Mouse (Mus musculus) embryonic facial prominence, embryonic 10.5 days (tissue): ENCODE data around the gene Lce1j. TPM values are rescaled to one million over a fixed set of nuclear protein-coding genes. Genes with fewer than 3 reads are reported as not detected.
"Not testable (repeated sequence)": the region's sequence is repeated elsewhere in the genome, so short reads cannot be mapped to it uniquely, and the experiment has no call there.

Experiments
- DNase-seq: peaks from one replicate; pipeline ENCODE4 v3.0.0-alpha.2; 2017; ENCODE audit warnings: low spot score
- H3K27ac ChIP-seq: fragments of 300-500 bp; sonication (generic); replicated peaks from 2 replicates; pipeline ENCODE4 v1.5.1; 2016; ENCODE audit warnings: mild to moderate bottlenecking
- H3K27me3 ChIP-seq: fragments of 300-500 bp; sonication (generic); replicated peaks from 2 replicates; pipeline ENCODE4 v1.6.1; 2016; ENCODE audit warnings: low read depth, mild to moderate bottlenecking; ENCODE audit not compliant: poor library complexity, severe bottlenecking
- H3K36me3 ChIP-seq: fragments of 300-500 bp; sonication (generic); replicated peaks from 2 replicates; pipeline ENCODE4 v1.6.1; 2016; ENCODE audit warnings: mild to moderate bottlenecking, moderate library complexity
- H3K4me1 ChIP-seq: fragments of 300-500 bp; sonication (generic); 2 replicates; pipeline ENCODE4 v1.6.1; 2016
- H3K4me3 ChIP-seq: fragments of 300-500 bp; sonication (generic); 2 replicates; pipeline ENCODE4 v1.5.1; 2016; ENCODE audit warnings: mild to moderate bottlenecking, moderate library complexity
- H3K9me3 ChIP-seq: fragments of 300-500 bp; sonication (generic); 2 replicates; pipeline ENCODE4 v1.6.1; 2016; ENCODE audit warnings: mild to moderate bottlenecking
- WGBS: fragments of 180-500 bp; shearing (Covaris S2); methylation state at CpG from one replicate; pipeline ENCODE4 v1.1.7; 2016; 5-methylcytosine and 5-hydroxymethylcytosine counted together
- polyA plus RNA-seq: library from polyadenylated mRNA; unstranded; fragments of >200 nt; fragmentation: Nextera tagmentation; extraction: Ambion mirVana; gene quantifications from 2 replicates; pipeline ENCODE4 v1.2.1, GENCODE M21; 2016

Lce1j gene
- polyA plus RNA-seq = not detected in 2 replicates

DNA sequence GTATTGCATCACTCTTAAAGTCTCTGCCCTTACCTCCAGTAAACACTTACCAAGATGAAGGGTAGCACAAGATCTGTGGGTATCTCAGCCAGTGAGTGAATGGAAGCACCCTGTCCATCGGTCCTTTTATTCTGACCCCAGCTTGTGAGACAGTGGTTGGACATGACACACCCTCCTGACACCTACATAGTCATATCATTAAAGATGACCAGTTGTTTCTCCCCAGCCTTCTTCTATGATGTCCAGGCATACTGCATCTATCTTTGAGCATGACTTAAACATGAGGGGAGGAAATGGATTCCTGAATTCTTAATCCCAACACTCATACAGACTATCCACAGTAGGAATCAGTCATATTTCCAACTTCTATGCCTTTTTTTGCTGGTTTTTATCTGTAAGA lies at the start of gene Lce1j:
Gene Lce1j (minus strand): TSS at position 101 of the 400 bp plus-strand sequence.
- H3K27ac ChIP-seq = no peak within 1 kb of the TSS
- H3K36me3 ChIP-seq = no peaks in the 10 kb centered on the region
- 92% methylated on average over 1 of the region's 1 CpGs for WGBS
- H3K9me3 ChIP-seq = no peaks in the 10 kb centered on the region
- H3K27me3 ChIP-seq = no peaks in the 10 kb centered on the region
- H3K4me3 ChIP-seq = no peak within 1 kb of the TSS
- no peaks in the 10 kb centered on the region for H3K4me1 ChIP-seq
- DNase-seq = no peak

DNA sequence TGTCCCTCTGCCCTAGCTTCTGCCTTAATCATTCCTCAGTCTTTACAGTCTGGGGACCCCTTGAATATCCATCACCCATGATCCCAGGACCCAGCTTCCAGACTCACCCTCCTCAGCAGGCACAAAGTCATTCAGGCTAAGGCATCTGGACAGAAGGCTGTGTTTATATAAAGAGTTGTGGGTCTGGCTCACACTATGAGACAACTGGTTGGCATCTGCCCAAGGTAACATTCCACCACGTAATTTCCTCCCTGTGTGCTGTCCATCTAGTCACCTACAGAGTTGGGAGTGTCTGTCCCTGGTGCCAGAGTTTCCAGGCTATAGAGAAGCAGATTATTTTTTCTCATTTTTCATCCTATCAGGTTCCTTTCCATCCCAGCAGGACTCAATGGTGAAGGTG lies 36.8 kb upstream of the Lce1j start, which contains the start of gene Kprp:
Gene Kprp (minus strand): TSS at position 140 of the 400 bp plus-strand sequence.
- 63% methylated on average over 1 of the region's 1 CpGs for whole genome bisulfite sequencing
- Histone ChIP-seq H3K4me1 (no peaks in the 10 kb centered on the region), H3K9me3 (peaks cover 7% of the 10 kb centered on the region; the same call in 1 of the 2 replicates), H3K36me3 (no peaks in the 10 kb centered on the region), H3K27me3 (no peaks in the 10 kb centered on the region), H3K27ac (no peak within 1 kb of the TSS), H3K4me3 (no peak within 1 kb of the TSS)
- DNase-seq = no peak

DNA sequence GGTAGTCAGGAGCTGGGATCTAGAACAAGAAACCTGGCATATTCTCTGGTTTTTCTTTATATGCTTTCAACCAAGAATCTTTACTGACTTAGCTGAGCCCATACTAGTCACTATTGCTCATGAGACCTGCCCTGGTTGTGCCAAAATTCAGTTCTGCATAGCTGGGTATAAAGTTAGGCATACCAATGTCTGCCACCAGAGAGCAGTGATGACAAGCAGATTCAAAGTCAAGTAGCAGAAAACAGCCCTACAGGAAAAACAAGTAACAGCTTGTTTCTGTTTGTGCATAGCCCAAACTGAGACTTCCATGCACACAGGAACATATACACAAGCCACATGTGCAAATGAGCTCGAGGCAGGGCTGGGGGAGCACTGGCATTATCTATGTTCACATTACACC lies 35.5 kb upstream of the Lce1j start:
- H3K4me3 ChIP-seq = no peak overlapping the region
- H3K4me1 ChIP-seq = no peaks in the 10 kb centered on the region
- no peaks in the 10 kb centered on the region for H3K27me3 ChIP-seq
- H3K27ac ChIP-seq = no peak overlapping the region
- no peak for DNase-seq
- H3K9me3 ChIP-seq = peaks cover 7% of the 10 kb centered on the region; the same call in 1 of the 2 replicates
- WGBS = 42% methylated on average over 1 of the region's 1 CpGs
- H3K36me3 ChIP-seq = no peaks in the 10 kb centered on the region

DNA sequence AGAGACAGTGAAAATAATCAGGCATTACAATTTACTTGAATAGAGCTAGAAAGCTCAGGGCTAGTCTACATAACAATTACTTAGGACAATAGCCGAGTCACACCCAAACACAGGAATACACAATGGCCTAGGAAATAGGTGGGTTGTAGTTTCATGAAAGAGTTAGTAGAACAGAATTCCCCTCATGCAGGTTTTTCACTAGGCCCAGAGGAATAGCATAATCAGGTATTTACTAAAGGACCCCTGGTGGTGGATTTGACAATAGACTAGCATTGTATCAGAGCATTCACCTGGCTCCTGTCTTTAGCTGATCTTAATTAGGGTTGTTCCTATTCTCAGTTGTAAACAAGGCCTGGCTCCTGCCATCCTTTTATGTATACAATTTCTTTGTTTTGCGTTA lies 25.7 kb upstream of the Lce1j start:
- not testable (repeated sequence) for H3K36me3 ChIP-seq, H3K4me3 ChIP-seq, DNase-seq, H3K9me3 ChIP-seq, H3K27me3 ChIP-seq, H3K4me1 ChIP-seq, H3K27ac ChIP-seq
- WGBS = 89% methylated on average over 2 of the region's 2 CpGs

DNA sequence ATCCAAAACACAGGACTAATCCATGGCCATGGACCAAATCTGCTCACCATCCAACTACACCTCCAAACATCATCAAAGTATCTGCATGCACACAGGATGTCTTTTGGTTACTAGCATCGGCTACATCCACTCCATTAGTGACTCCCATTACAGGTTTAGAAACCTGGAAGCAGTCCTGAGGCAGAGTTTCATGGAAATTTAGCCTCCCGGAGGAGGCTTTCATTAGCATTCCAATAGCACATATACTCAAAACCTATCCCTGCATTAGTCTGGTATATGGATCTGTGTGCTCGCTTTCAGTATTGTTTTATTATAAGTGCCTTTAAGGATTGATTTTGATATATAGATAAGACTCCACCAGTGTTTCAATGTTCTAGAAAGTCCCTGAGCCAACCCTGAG lies 25.3 kb upstream of the Lce1j start:
- H3K27me3 ChIP-seq = no peaks in the 10 kb centered on the region
- H3K9me3 ChIP-seq = no peaks in the 10 kb centered on the region
- H3K4me1 ChIP-seq = no peaks in the 10 kb centered on the region
- H3K36me3 ChIP-seq = no peaks in the 10 kb centered on the region
- no peak overlapping the region for H3K4me3 ChIP-seq
- WGBS = 95% methylated on average over 3 of the region's 3 CpGs
- DNase-seq = no peak
- H3K27ac ChIP-seq = no peak overlapping the region

DNA sequence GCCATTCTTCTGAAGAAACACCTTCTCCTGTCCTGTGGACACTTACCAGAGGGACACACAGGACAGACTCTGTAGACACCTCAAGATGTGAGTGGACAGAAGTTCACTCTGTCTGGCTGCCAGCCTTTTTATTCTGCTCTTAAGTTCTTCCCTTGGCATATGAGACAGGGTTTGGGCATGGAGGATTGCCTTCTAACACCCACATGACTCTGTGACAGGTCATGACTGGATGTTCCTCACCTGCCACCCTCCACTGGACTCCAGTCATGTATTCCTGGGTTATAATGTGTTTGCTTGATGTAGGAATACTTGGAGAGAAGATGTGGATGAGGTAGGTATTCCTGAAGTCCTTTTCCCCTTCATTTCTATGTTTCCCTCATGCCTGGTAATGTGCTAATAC lies 17.5 kb upstream of the Lce1j start, which contains the start of gene Lce1k:
Gene Lce1k (minus strand): TSS at position 101 of the 400 bp plus-strand sequence.
- no peak for DNase-seq
- no peak within 1 kb of the TSS for H3K4me3 ChIP-seq
- H3K36me3 ChIP-seq = no peaks in the 10 kb centered on the region
- H3K9me3 ChIP-seq = no peaks in the 10 kb centered on the region
- H3K4me1 ChIP-seq = no peaks in the 10 kb centered on the region
- H3K27me3 ChIP-seq = no peaks in the 10 kb centered on the region
- no peak within 1 kb of the TSS for H3K27ac ChIP-seq

DNA sequence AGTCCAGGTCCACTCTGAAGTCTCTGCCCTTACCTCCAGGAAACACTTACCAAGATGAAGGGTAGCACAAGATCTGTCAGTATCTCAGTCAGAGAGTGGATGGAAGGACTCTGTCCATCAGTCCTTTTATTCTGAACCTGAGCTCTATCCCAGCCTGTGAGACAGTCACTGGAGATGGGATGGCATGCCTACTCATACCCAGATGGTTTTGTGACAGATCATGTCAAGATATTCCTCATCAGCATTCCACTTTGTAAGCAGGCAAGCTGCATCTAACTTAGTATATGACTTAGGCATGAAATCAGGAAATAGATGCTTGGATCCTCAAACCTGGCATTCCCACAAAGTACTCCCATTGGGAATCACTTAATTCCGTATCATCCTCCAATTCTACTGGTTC lies 11.5 kb downstream of the Lce1j start, which contains the start of gene Lce1i:
Gene Lce1i (minus strand): TSS at position 101 of the 400 bp plus-strand sequence.
- H3K4me1 ChIP-seq = no peaks in the 10 kb centered on the region
- no peak within 1 kb of the TSS for H3K4me3 ChIP-seq
- no peaks in the 10 kb centered on the region for H3K36me3 ChIP-seq
- H3K27me3 ChIP-seq = no peaks in the 10 kb centered on the region
- H3K9me3 ChIP-seq = no peaks in the 10 kb centered on the region
- 89% methylated on average over 1 of the region's 1 CpGs for WGBS
- H3K27ac ChIP-seq = no peak within 1 kb of the TSS
- no peak for DNase-seq

DNA sequence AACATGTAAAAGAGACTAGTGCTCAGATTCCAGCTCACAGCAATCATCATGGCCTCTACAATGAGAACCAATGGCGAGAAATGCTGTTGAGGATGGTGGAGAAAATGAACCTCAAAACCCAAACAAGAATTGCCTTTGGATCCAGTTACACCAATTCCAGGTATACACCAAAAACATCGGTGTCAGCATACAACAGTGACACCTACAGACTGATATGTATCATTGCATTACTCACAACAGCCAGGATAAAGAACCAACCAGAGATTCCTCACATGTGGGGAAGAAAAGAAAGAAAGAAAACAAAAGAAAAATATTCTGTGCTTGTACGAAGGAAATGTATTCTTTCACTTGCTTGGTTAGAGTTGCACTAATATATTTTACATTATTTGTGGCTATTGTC lies 18.7 kb downstream of the Lce1j start:
- no peaks in the 10 kb centered on the region for H3K4me1 ChIP-seq
- no peaks in the 10 kb centered on the region for H3K9me3 ChIP-seq
- DNase-seq = no peak
- no peaks in the 10 kb centered on the region for H3K27me3 ChIP-seq
- WGBS = 21% methylated on average over 3 of the region's 3 CpGs
- H3K4me3 ChIP-seq = no peak overlapping the region
- no peaks in the 10 kb centered on the region for H3K36me3 ChIP-seq
- H3K27ac ChIP-seq = no peak overlapping the region

DNA sequence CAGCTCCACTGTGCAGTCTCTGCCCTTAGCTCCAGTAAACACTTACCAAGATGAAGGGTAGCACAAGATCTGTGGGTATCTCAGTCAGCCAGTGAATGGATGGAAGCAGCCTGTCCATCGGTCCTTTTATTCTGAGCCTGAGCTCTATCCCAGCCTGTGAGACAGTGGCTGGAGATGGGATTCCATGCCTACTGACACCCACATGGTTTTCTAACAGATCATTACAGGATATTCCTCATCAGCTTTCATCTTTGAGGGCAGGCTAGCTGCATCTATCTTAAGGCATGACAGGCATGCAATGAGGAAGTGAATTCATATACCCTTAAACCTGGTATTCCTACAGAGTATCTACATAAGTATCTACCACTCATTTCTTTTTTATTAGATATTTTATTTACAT lies 25.3 kb downstream of the Lce1j start, which contains the start of gene Lce1h:
Gene Lce1h (minus strand): TSS at position 101 of the 400 bp plus-strand sequence.
- Histone ChIP-seq H3K4me3 (no peak within 1 kb of the TSS), H3K9me3 (no peaks in the 10 kb centered on the region), H3K27ac (no peak within 1 kb of the TSS), H3K36me3 (no peaks in the 10 kb centered on the region), H3K4me1 (no peaks in the 10 kb centered on the region), H3K27me3 (no peaks in the 10 kb centered on the region)
- 95% methylated on average over 1 of the region's 1 CpGs for WGBS
- no peak for DNase-seq

DNA sequence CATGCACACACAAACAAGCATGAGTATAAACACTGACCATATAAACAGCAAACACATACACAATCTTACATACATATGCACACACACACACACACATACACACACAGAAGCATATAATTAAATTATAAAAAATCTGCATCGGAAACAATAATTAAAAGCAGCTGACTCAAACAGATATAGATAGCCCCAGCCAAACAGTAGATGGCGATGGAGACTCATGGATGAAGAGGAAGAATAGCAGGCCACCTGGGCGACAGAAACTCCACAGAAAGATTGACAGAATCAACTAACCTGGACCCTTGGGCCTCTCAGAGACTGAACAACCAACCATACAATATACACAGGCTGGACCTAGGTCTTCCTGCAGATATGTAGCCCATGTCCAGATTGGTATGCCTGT lies 37.1 kb downstream of the Lce1j start:
- H3K36me3 ChIP-seq = no peaks in the 10 kb centered on the region
- H3K4me1 ChIP-seq = no peaks in the 10 kb centered on the region
- no peak for DNase-seq
- 42% methylated on average over 3 of the region's 3 CpGs for WGBS
- no peak overlapping the region for H3K27ac ChIP-seq
- H3K9me3 ChIP-seq = no peaks in the 10 kb centered on the region
- no peaks in the 10 kb centered on the region for H3K27me3 ChIP-seq
- no peak overlapping the region for H3K4me3 ChIP-seq

DNA sequence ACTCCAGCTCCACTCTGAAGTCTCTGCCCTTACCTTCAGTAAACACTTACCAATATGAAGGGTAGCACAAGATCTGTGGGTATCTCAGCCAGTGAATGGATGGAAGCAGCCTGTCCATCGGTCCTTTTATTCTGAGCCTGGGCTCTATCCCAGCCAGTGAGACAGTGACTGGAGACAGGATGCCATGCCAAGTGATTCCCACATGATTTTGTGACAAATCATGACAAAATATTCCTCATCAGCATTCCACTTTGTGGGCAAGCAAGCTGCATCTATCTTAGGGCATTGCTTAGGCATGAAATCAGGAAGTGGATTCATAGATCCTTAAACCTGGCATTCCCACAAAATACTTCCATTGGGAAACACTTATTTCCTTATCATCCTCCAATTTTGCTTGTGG lies 38.1 kb downstream of the Lce1j start, which contains the start of gene Lce1g:
Gene Lce1g (minus strand): TSS at position 101 of the 400 bp plus-strand sequence.
- Histone ChIP-seq H3K27ac (no peak within 1 kb of the TSS), H3K9me3 (no peaks in the 10 kb centered on the region), H3K36me3 (no peaks in the 10 kb centered on the region), H3K4me1 (no peaks in the 10 kb centered on the region), H3K27me3 (no peaks in the 10 kb centered on the region), H3K4me3 (no peak within 1 kb of the TSS)
- WGBS = 87% methylated on average over 1 of the region's 1 CpGs
- no peak for DNase-seq

DNA sequence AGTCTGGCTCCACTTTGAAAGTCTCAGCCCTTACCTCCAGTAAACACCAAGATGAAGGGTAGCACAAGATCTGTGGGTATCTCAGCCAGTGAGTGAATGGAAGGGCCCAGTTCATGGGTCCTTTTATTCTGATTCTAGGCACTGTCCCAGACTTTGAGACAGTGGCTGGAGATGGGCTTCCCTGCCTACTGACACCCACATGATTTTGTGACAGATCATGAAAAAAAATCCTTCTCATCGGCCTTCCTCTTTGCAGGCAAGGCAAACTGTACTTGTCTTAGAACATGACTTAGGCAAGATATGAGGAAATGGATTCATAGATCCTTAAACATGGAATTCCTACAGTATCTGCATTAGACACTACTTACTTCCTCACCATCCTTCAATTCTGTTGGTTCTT lies 51.3 kb downstream of the Lce1j start, which contains the start of gene Gm38119:
Gene Gm38119 (minus strand): TSS at position 101 of the 400 bp plus-strand sequence.
- Histone ChIP-seq H3K36me3 (no peaks in the 10 kb centered on the region), H3K27me3 (no peaks in the 10 kb centered on the region)
- 86% methylated on average over 1 of the region's 1 CpGs for WGBS

More for the DNA sequence above, 51.3 kb downstream of the Lce1j start, which contains the start of gene Gm38119:
- no peak for DNase-seq
- Histone ChIP-seq H3K9me3 (no peaks in the 10 kb centered on the region), H3K27ac (no peak within 1 kb of the TSS), H3K4me3 (no peak within 1 kb of the TSS), H3K4me1 (no peaks in the 10 kb centered on the region)
